Mouse (Mus musculus) heart, adult 8-10 months (tissue): ENCODE results near the gene Maml2. TPM values are rescaled to one million over a fixed set of nuclear protein-coding genes. Genes with fewer than 3 reads are reported as not detected.

Experiments
- DNase-seq: peaks from one replicate; pipeline ENCODE4 v3.0.0; 2022; ENCODE audit warnings: low spot score
- total RNA-seq, 4 experiments: library from RNA; stranded (reverse); gene quantifications; 2 replicates each; pipeline ENCODE4 v1.2.4; 2022

Maml2 gene
- total RNA-seq, 4 experiments from 2014 or later: 5.0 to 6.1 (median 5.2) TPM

- no peak for DNase-seq
Measured at GRCm38 (mm10) chr9:13491854-13492620, 194.3 kb downstream of the Maml2 start.

GRCm38 (mm10) chr9:13492807-13493206 is 195.1 kb downstream of the Maml2 start:
- no peak for DNase-seq

GRCm38 (mm10) chr9:13493746-13494145 is 196.0 kb downstream of the Maml2 start:
- DNase-seq: no peak

- no peak for DNase-seq
Measured at GRCm38 (mm10) chr9:13495530-13495929, 197.8 kb downstream of the Maml2 start.

- DNase-seq: no peak
Measured at GRCm38 (mm10) chr9:13497016-13497415, 199.3 kb downstream of the Maml2 start.

- no peak for DNase-seq
Measured at GRCm38 (mm10) chr9:13497690-13498333, 200.1 kb downstream of the Maml2 start.

- no peak for DNase-seq
Measured at GRCm38 (mm10) chr9:13500045-13500444, 202.3 kb downstream of the Maml2 start.

- no peak for DNase-seq
Measured at GRCm38 (mm10) chr9:13505024-13505423, 207.3 kb downstream of the Maml2 start.

GRCm38 (mm10) chr9:13506956-13507821 is 209.4 kb downstream of the Maml2 start:
- DNase-seq: no peak

- no peak for DNase-seq
Measured at GRCm38 (mm10) chr9:13507822-13508188, 210.0 kb downstream of the Maml2 start.

GRCm38 (mm10) chr9:13509751-13510150 is 212.0 kb downstream of the Maml2 start:
- no peak for DNase-seq

- DNase-seq: peak; percentile 78
Measured at GRCm38 (mm10) chr9:13510621-13511369, 213.0 kb downstream of the Maml2 start.

GRCm38 (mm10) chr9:13513135-13513534 is 215.4 kb downstream of the Maml2 start:
- DNase-seq: no peak

GRCm38 (mm10) chr9:13514435-13514834 is 216.7 kb downstream of the Maml2 start:
- no peak for DNase-seq

- no peak for DNase-seq
Measured at GRCm38 (mm10) chr9:13515976-13516375, 218.2 kb downstream of the Maml2 start.

- DNase-seq: no peak
Measured at GRCm38 (mm10) chr9:13518031-13518430, 220.3 kb downstream of the Maml2 start.

GRCm38 (mm10) chr9:13518441-13518971 is 220.7 kb downstream of the Maml2 start:
- DNase-seq: no peak

- no peak for DNase-seq
Measured at GRCm38 (mm10) chr9:13522061-13522820, 224.5 kb downstream of the Maml2 start.

GRCm38 (mm10) chr9:13523046-13523445 is 225.3 kb downstream of the Maml2 start:
- DNase-seq: no peak

- DNase-seq: no peak
Measured at GRCm38 (mm10) chr9:13525075-13525474, 227.3 kb downstream of the Maml2 start.
